Mouse (Mus musculus) MEL (cell line): ENCODE measurements at regions not wholly inside any gene's neighbourhood (a gene's known extent, or its start where the extent isn't known, plus 50 kb on each side); places are given as distances from the start of the nearest gene placed in this dataset.

Experiments used
- DNase-seq: peaks from one replicate; pipeline ENCODE4 v3.0.0; 2011; ENCODE audit warnings: low read depth, low spot score
- H3K27ac ChIP-seq: 2 replicates; pipeline ENCODE4 v1.5.1; 2012; ENCODE audit warnings: low read depth, mild to moderate bottlenecking, control low read depth, low read length, moderate library complexity; ENCODE audit not compliant: control insufficient read depth
- H3K27me3 ChIP-seq, 2 experiments: fragments of 150-350 bp in 1 of 2; sonication (generic) in 1 of 2; 2 replicates each; pipeline ENCODE4 v1.6.1; 2012; ENCODE audit warnings: low read length in 2 of 2, mild to moderate bottlenecking in 2 of 2, improper control_type of control experiment in 1 of 2, moderate library complexity in 1 of 2; ENCODE audit not compliant: insufficient read depth in 2 of 2, control insufficient read depth in 1 of 2
- H3K36me3 ChIP-seq, 2 experiments: 2 replicates each; pipeline ENCODE4 v1.6.1; 2012 to 2014; ENCODE audit warnings: low read length in 2 of 2, improper control_type of control experiment in 1 of 2, inconsistent platforms in 1 of 2, mild to moderate bottlenecking in 1 of 2; ENCODE audit not compliant: insufficient read depth in 2 of 2, control insufficient read depth in 1 of 2
- H3K4me1 ChIP-seq, 2 experiments: fragments of 150-350 bp in 1 of 2; sonication (generic) in 1 of 2; 2 replicates each; pipeline ENCODE4 v1.6.1; 2012; ENCODE audit warnings: low read length in 2 of 2, improper control_type of control experiment in 1 of 2, mild to moderate bottlenecking in 1 of 2; ENCODE audit not compliant: insufficient read depth in 2 of 2, control insufficient read depth in 1 of 2
- H3K4me3 ChIP-seq, 2 experiments: fragments of 150-350 bp in 1 of 2; sonication (generic) in 1 of 2; 2 replicates each; pipeline ENCODE4 v1.5.1; 2012; ENCODE audit warnings: low read depth in 2 of 2, low read length in 2 of 2, mild to moderate bottlenecking in 2 of 2, moderate library complexity in 2 of 2, control low read depth in 1 of 2, improper control_type of control experiment in 1 of 2; ENCODE audit not compliant: control insufficient read depth in 1 of 2, insufficient read depth in 1 of 2
- H3K79me2 ChIP-seq: 2 replicates; pipeline ENCODE4 v1.6.1; 2012; ENCODE audit warnings: mild to moderate bottlenecking, low read length, moderate library complexity; ENCODE audit not compliant: control insufficient read depth, poor library complexity, insufficient read depth
- H3K9ac ChIP-seq: 2 replicates; pipeline ENCODE4 v1.6.1; 2012; ENCODE audit warnings: low read depth, mild to moderate bottlenecking, control low read depth, low read length, moderate library complexity; ENCODE audit not compliant: control insufficient read depth, poor library complexity, severe bottlenecking
- H3K9me3 ChIP-seq: fragments of 150-350 bp; sonication (generic); replicated peaks from 2 replicates; pipeline ENCODE4 v1.6.1; 2012; ENCODE audit warnings: mild to moderate bottlenecking, low read length, improper control_type of control experiment, moderate library complexity; ENCODE audit not compliant: insufficient read depth
- CHD2 ChIP-seq: IDR thresholded peaks from 2 replicates; pipeline ENCODE4 v1.6.1; 2011; ENCODE audit warnings: low read length, improper control_type of control experiment
- E2F4 ChIP-seq: IDR thresholded peaks from 2 replicates; pipeline ENCODE4 v1.6.1; 2011; ENCODE audit warnings: low read depth, low read length, improper control_type of control experiment, borderline replicate concordance
- ELF1 ChIP-seq: IDR thresholded peaks from 2 replicates; pipeline ENCODE4 v1.6.1; 2014; ENCODE audit warnings: low read depth, mild to moderate bottlenecking, inconsistent platforms, low read length, improper control_type of control experiment, moderate library complexity
- ETS1 ChIP-seq: IDR thresholded peaks from 2 replicates; pipeline ENCODE4 v1.6.1; 2012; ENCODE audit warnings: low read depth, mild to moderate bottlenecking, inconsistent platforms, low read length, improper control_type of control experiment, moderate library complexity
- GATA1 ChIP-seq: IDR thresholded peaks from 2 replicates; pipeline ENCODE4 v1.6.1; 2011; ENCODE audit warnings: low read depth, low read length, improper control_type of control experiment
- HCFC1 ChIP-seq: IDR thresholded peaks from 2 replicates; pipeline ENCODE4 v1.6.1; 2012; ENCODE audit warnings: low read depth, mild to moderate bottlenecking, inconsistent platforms, low read length, improper control_type of control experiment, moderate library complexity
- KAT2A ChIP-seq: conservative IDR thresholded peaks from 2 replicates; pipeline ENCODE4 v1.6.1; 2012; ENCODE audit warnings: low read depth, low read length, improper control_type of control experiment, inconsistent platforms
- MAFK ChIP-seq: IDR thresholded peaks from 2 replicates; pipeline ENCODE4 v1.6.1; 2011; ENCODE audit warnings: low read depth, mild to moderate bottlenecking, low read length, improper control_type of control experiment, borderline replicate concordance
- MEF2A ChIP-seq: IDR thresholded peaks from 2 replicates; pipeline ENCODE4 v1.6.1; 2014; ENCODE audit warnings: low read depth, mild to moderate bottlenecking, inconsistent platforms, low read length, improper control_type of control experiment; ENCODE audit not compliant: poor library complexity, insufficient replicate concordance, severe bottlenecking; ENCODE audit errors: extremely low read depth
- POLR2A ChIP-seq, 2 experiments: IDR thresholded peaks; 2 replicates each; pipeline ENCODE4 v1.6.1; 2011 to 2012; ENCODE audit warnings: low read length in 2 of 2, mild to moderate bottlenecking in 2 of 2, control low read depth in 1 of 2, improper control_type of control experiment in 1 of 2, low read depth in 1 of 2, moderate library complexity in 1 of 2; ENCODE audit not compliant: control insufficient read depth in 1 of 2, insufficient read depth in 1 of 2, poor library complexity in 1 of 2
- POLR2AphosphoS5 ChIP-seq: IDR thresholded peaks from 2 replicates; pipeline ENCODE4 v1.6.1; 2012; ENCODE audit warnings: low read depth, borderline replicate concordance, mild to moderate bottlenecking, inconsistent platforms, low read length, moderate library complexity, mixed read lengths
- RCOR1 ChIP-seq: IDR thresholded peaks from 2 replicates; pipeline ENCODE4 v1.6.1; 2012; ENCODE audit warnings: low read depth, mild to moderate bottlenecking, inconsistent platforms, low read length, improper control_type of control experiment
- SIN3A ChIP-seq: IDR thresholded peaks from 2 replicates; pipeline ENCODE4 v1.6.1; 2012; ENCODE audit warnings: low read length, improper control_type of control experiment, inconsistent platforms
- TAL1 ChIP-seq: IDR thresholded peaks from 2 replicates; pipeline ENCODE4 v1.6.1; 2012; ENCODE audit warnings: mild to moderate bottlenecking, inconsistent platforms, low read length, moderate library complexity, mixed read lengths
- USF1 ChIP-seq: IDR thresholded peaks from 2 replicates; pipeline ENCODE4 v1.6.1; 2014; ENCODE audit warnings: low read depth, mild to moderate bottlenecking, inconsistent platforms, low read length, improper control_type of control experiment, moderate library complexity
- ZNF384 ChIP-seq: IDR thresholded peaks from 2 replicates; pipeline ENCODE4 v1.6.1; 2012; ENCODE audit warnings: low read depth, mild to moderate bottlenecking, inconsistent platforms, low read length, improper control_type of control experiment

- DNase-seq, result no peak
- no peak overlapping the region for H3K27ac ChIP-seq
- TF ChIP-seq MEF2A (no peak), KAT2A (no peak), POLR2AphosphoS5 (no peak), RCOR1 (no peak), E2F4 (no peak)
- no peak overlapping the region for H3K9ac ChIP-seq
- H3K36me3 ChIP-seq, result no peaks in the 10 kb centered on the region
- H3K79me2 ChIP-seq, result no peaks in the 10 kb centered on the region
- H3K4me1 ChIP-seq, result no peaks in the 10 kb centered on the region
- no peak overlapping the region for H3K4me3 ChIP-seq
- no peaks in the 10 kb centered on the region for H3K9me3 ChIP-seq
- H3K27me3 ChIP-seq, result peaks cover 20 to 23% of the 10 kb centered on the region in 2 experiments
Observed at GRCm38 (mm10) chr5:74937416-74937940, 107.1 kb downstream of the Chic2 start.

- no peaks in the 10 kb centered on the region for H3K79me2 ChIP-seq
- no peak for DNase-seq
- H3K9me3 ChIP-seq, result no peaks in the 10 kb centered on the region
- no peak overlapping the region for H3K27ac ChIP-seq
- H3K36me3 ChIP-seq, result no peaks in the 10 kb centered on the region
- no peak overlapping the region for H3K9ac ChIP-seq
- peaks cover 20 to 22% of the 10 kb centered on the region in 2 experiments for H3K27me3 ChIP-seq
- TF ChIP-seq MAFK (no peak), ETS1 (no peak), USF1 (no peak), ELF1 (no peak), GATA1 (no peak), HCFC1 (no peak), RCOR1 (no peak), MEF2A (no peak), ZNF384 (no peak), POLR2A (IDR thresholded peaks at IDR 0.05; ENCODE audit: control insufficient read depth in 1 of 2, insufficient read depth in 1 of 2, low read depth in 1 of 2, low read length in 2 of 2, poor library complexity in 1 of 2) (no peak), CHD2 (no peak), SIN3A (no peak), TAL1 (no peak)
- TF ChIP-seq, all 39 proteins: peak for 0
- H3K4me1 ChIP-seq, result no peaks in the 10 kb centered on the region
- H3K4me3 ChIP-seq, result no peak overlapping the region
Observed at GRCm38 (mm10) chr5:74936087-74936486, 108.5 kb downstream of the Chic2 start.
